Mouse (Mus musculus) gastrocnemius, postnatal 14 days (tissue): ENCODE measurements at regions not wholly inside any gene's neighbourhood (a gene's known extent, or its start where the extent isn't known, plus 50 kb on each side); places are given as distances from the start of the nearest gene placed in this dataset.

Experiments used
- DNase-seq: peaks from one replicate; pipeline ENCODE4 v3.0.0; 2021; ENCODE audit warnings: mixed read lengths
- intact Hi-C: fragments of 180-260 bp; cut with DNase I; formaldehyde crosslinking; loops from one replicate; pipeline ENCODE4 v1.15.1; 2025; ENCODE audit warnings: low total_unique reads

DNA sequence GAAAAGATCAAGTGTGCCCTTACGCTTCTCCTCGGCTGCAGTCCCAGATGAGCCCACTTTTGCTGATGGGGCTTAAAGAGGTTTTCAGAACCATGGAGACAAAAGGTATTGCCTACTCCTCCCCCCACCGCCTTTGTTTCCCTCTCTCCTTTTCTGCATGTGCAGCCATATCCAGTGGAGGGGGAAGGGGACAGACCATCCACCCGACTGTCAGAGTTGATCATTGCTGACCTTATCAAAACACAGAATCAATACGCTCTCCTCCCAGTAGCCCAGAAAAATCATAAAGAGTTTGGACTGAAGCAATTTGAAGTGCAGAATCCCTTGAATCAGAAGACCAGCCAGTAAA is 159.9 kb upstream of the Ppp2r3a start:
- intact Hi-C loops = no loop called here
- DNase-seq = no peak

DNA sequence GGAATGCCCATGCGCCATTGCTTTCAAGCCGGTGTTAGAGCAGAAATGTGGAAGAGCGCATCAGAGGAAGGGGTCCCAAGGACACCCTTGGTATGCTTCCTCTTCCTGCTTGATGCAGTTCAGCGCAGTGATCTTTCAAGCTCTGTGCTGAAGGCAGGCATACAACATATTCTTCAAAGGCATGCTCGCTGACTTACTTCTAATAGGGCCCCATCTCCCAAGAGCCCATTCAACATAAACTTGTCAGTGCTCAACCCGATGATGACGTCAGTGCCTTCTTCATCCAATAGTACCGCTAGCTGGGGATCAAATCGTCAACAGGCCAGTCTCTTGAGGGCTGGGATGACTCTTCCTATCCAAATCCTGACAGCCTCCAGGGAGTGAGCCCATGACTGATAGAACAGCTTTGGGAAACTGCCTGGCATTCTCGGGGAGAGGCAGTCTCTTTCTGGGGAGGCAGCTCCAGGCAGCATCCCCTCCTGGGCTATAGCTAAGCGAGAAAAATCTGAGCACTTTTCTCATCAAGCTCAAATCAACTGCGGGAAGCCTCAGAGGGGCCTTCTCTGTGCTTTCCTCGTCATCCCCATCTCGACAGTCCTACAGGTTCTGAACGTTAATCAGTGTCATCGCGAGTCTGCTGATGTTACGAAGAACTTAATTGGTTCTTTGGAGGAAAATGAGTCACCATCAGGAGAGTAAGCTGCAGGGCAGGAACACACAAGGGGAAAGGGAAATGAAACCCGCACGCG is 159.4 kb upstream of the Ppp2r3a start:
- DNase-seq = no peak
- intact Hi-C loops = no loop called here

DNA sequence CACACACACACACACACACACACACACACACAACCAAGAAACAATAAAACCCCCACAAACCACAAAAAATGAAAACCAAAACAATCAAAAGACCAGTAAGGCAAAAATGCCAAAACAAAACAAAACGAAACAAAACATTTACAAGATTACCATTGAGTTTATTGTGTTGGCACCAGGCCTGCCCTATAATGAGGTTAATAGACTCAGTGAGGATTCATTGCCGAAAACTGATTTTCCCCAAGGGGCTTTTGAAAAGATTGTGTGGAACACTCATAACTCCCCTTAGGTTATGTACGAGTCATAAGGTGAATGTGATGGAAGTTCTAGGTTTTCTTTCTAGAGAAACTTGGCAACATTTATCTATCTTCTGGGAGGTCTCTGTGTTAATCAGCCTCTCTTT is 158.8 kb upstream of the Ppp2r3a start:
- intact Hi-C loops = no loop called here

DNA sequence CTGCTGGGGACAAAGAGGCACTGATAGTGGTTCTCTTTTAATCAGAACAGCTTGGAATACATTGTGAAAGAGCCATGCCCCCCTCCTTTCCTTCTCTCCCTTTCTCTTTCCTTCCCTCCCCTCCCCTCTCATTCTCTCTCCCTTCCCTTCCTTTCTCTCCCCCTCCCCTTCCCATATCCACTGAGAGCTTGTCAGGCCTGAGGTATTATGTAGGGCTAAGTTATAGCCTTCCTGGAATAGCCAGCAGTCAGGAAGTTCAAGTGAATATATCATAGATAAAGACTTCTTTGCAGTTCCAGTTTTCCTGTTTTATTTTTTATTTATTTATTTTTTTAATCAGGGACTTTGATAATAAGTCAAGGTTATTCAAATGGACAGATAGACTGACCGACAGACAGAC is 156.5 kb upstream of the Ppp2r3a start:
- no peak for DNase-seq
- intact Hi-C loops = no loop called here

More for the DNA sequence above, 158.8 kb upstream of the Ppp2r3a start:
- DNase-seq = no peak

DNA sequence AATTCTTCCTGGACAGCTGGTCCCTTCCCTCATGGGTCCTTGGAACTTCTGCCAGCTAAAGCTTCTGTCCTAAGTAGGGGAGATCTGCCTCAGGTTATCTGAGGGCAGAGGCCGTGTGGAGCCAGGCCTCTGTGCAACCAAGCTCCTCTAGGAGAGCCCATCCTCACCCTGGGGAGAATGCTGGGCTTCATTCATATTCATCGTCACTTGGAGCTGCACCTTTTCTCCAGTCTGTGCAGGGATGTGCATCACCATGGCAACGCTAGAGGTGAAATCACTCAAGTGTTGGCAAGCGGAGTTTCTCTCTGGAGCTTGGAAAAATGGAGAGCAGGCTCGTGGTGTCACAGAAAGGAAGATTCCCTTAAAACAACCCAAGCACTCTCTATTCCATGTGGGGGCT is 155.5 kb upstream of the Ppp2r3a start:
- DNase-seq = no peak
- intact Hi-C loops = no loop called here

DNA sequence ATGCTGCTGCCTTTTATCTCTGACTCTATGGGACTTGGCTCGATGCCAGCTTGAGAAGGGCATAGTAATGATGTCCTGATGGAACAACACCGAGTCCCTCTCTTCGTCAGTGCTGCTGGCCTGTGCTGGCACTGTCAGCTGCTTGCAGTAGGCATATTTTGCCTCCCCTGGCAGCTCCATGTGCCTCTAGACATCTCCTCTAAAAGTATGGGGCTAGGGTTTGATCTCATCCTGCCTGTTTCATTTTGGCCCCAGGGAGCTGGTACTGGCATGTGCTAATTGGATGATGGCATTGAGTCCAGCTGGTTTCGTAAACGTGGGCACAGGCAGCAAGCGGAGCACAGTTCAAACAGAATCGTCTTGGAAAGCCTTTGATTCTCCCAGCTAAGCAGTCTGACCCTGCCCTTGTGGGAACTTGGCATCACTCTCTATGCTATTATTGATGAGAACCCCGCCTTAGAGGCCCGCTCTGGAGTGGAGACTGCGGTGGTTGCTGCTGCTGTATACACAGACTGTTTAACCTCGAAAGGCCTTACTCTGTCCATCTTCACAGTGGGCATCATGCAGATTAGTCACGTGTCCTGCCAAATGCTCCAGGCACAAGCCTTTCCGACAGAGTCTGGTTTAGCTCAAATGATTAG is 153.0 kb upstream of the Ppp2r3a start:
- DNase-seq = no peak
- intact Hi-C loops = no loop called here

DNA sequence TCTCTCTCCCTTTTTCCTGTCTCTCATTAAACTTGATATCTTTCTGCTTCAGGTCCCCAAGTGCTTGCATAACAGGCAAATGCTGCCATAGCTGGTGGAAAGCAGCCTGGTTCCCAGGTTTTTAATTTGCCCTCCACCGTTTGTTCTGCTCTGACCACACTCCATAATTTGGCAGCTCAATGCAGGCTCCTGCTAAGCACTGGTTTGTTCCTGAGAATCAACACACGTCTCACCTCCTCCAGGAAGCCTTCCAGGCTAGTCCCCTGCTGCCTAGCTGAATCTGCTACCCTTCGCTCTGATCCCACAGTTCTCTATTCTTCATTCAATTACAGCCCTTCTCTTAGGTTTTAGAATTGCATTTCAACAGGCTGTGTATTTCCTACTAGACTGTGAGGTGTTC is 152.4 kb upstream of the Ppp2r3a start:
- intact Hi-C loops = no loop called here

DNA sequence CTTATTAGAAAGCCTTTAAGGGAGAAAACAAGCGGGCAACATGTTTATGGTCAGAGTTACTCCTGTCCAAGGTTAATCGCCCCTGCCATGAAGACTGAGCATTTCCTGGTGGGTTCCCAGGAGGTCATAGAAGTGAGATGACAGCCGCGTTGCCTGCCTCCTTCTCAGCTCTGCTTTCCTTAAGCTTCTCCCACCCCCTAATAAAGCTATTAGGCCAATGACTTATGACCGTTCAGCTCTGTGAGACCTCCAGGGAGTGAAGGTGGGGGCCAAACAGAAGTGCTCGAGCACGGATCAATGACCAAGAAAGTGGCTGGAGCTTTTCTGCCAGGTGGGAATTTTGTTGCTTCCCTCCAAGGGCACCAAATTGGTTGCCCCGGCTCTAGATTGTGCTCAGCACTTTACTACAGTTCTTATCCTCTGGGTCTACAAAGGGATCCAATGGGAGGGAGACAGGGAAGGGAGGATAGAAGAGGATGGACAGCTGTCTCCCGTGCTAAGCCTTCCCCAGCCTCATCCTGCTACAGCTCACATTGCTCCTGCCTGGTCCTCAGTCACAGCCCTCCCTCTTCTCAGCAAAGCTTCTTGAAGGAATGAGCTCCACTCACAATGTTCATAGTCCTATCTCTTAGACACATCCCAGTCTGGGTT is 151.1 kb upstream of the Ppp2r3a start:
- intact Hi-C loops = no loop called here

More for the DNA sequence above, 152.4 kb upstream of the Ppp2r3a start:
- no peak for DNase-seq

DNA sequence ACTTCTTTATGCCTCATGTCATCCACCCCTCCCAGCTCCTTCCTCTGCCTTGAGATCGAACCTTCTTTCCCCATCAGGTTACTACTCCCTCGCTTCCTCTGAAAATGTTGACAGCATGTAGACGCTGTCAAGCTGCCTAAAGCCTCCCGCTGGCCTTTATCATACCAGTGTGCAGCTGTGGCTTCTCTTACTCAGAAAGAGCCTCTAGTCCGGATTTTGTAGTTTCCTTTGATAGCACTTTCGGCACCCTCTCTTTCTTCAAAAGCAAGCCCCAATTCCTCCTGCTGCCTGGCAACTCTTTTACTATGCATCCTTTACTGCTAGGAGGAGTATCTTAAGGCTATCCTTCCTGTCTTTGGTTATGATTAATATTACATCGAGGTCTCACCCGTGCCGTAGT is 149.8 kb upstream of the Ppp2r3a start:
- no peak for DNase-seq
- intact Hi-C loops = no loop called here

More for the DNA sequence above, 151.1 kb upstream of the Ppp2r3a start:
- no peak for DNase-seq

DNA sequence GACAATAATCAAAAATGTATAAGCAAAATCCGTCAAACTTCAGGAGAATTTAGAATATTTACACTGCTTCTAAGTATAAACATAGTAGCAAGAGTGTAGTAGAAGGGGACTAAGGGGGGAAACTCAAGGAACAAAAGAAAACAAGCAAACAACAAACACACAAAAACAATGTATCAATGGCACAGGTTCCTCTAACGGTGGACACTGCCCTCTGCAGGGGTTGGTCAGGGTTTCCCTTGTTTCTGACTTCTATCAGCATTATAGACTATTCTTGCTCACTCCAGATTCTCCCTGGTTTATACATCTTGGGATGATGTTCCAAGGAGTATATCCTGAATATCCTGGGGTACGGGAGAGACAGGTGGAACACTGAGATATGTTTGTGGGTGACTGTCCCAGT is 147.3 kb upstream of the Ppp2r3a start:
- DNase-seq = no peak
- intact Hi-C loops = loop anchor here (10.0 kb wide), 1 partner anchor 84 kb away; no protein-coding TSS in a partner anchor

DNA sequence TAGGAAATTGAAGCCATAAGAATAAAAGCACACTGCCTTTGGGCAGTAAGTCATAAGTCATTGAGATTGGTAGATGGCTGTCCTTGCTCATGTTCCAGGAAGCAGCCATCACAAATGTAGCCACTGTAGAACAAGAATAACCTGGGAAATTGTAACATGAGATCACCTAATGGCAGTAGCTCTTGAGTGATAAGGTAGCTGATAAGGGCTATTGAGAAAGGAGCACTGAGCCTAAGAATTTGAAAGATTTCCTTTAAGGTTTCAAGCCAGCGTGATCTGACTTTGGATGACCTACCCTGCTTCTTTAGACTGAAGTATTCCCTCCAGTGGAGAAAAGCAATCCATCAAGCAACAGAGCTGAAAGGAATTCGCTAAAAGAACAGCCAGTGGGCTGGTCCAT is 117.8 kb upstream of the Ppp2r3a start:
- DNase-seq = no peak
- intact Hi-C loops = no loop called here

DNA sequence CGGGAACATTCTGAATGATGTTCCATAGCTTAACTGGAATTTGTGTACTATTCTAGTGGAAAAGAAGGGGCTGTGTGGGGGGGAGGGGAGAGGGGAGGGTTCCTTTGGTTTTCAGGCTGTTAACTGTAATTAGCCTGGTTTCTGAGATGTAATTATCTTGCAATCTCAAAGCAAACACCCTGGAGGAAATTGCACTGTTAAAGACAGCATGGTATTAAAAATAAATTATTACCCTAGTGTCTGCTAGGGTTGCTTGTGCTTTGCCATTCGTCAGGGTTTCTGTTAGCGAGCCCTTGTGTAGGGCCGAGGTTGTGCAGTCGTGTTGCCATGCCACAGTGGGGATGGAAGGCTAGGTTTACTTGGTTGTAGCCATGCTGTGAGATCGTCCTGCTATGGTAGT is 105.0 kb upstream of the Ppp2r3a start:
- intact Hi-C loops = no loop called here
- DNase-seq = no peak

DNA sequence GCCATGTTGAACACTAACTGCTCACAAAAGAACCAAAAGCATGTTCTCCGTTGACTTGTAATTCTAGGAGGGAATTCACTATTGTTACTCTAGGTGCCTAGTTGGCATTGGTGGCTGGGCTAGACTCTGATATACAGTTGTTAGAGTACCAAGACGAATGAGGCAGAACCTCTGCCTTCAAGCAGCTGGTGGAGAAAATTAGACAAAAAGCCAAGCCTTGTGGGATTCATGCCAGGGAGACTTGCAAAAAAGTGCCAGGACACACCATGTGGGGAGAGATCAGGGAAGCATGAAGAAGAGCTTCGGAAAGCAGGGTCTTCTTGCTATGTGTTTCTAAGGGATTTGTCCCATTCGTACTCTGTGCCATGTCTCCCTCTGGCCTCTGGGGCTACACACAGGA is 97.2 kb upstream of the Ppp2r3a start:
- intact Hi-C loops = no loop called here
- no peak for DNase-seq

DNA sequence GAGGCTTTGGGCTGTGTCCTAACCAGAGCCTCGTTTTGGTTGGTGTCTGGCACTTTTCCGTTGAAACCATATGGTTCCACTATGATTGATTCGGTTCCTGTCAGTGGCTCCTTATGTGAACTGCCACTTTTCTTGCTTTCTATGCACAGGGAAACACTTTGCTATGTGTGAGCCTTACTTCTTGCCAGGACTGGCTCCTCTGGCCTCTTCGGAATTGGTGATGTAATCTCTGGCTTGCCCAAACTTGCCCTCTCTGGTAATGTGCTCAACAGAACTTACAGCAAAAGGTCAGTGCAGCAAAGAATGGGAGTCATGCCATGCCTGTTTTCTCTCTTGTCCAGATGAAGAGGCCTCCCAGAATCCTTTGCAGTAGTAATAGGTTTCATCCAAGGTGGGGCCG is 91.3 kb upstream of the Ppp2r3a start:
- intact Hi-C loops = no loop called here
- no peak for DNase-seq

DNA sequence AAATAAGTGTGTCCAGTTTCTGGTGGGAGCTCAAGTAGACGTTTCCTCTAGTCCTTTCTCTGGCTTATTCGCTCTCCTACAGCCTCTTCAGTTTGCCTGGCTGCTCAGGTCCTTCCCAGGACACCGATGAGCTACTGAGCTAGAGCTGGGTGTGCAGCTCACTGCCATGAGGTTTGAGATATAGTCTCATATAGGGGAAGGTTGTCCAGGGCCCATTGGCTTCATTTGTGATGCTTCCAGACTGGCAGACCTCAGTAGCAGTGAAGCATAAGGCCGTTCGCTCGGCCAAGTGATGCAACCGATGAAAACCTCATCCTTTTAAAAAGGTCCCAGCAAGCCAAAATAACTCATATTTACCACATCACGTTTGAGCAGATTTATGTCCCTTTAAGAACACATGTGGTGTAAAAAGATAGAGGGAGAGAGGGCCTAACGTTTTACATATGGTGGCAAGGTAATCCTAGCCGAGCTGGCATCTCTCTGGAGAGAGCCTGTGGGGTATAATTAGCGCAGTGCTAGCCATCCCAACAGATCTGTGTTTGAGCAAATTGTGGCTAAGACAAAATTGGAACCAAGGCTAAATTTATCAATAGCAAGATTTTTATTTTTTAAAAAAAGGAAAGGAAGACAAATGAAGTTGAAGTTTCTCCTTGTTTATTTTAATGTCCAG is 89.3 kb upstream of the Ppp2r3a start:
- DNase-seq = no peak
- intact Hi-C loops = no loop called here

DNA sequence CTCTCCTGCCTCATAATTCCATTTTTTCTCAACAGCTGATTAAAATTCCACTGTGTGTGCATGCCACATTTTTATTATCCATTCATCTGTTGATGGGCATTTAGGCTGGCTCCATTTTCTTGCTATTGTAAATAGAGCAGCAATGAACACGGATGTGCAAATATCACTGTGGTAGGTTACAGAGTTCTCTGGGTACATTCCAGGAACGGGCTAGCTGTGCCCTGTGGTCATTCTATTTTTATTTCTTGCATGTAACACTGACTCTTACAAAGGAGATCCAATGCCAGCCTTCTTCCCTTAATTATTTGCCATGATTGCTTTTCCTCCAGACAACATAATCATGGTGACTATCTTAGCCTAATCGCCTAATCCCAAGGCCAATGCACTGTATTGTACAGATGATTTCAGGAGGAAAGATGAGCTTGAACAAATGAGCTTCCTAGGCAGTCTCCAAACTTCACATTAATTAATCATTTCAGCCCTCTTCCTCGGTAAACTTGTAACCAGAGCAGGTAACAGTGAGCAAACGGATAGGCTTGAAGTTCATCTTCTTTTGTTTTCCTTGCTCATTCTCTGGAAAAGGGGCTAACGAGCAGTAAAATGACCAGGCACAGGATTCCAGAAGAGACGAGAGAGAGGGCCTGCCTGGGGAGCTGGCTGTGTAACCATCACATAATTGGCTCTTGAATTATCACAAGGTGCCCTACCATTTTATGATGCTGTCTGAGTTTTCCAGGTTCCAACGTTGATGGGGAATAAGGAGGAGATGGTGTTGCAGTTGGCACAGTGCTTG is 77.6 kb upstream of the Ppp2r3a start:
- no peak for DNase-seq
- intact Hi-C loops = loop anchor here (10.0 kb wide), 1 partner anchor 356 kb away; no protein-coding TSS in a partner anchor

DNA sequence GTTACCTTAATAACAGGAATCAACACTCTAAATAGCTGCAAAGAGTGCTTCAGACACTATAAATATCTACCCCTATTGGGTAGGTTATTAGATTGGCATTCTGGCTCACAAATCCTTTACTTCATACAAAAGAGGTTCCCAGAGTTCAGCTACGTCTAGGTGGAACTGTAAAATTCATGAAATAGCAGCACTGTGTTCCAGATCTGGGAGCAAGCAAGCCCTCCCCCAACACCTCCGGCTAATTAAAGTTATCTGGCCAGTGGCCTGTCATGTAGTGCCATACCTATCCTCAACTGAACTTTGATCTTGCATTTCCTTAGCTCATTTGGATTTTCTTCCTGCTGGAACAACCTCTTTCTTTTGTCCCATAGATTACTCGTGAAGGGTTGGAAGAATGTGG is 75.4 kb upstream of the Ppp2r3a start:
- no peak for DNase-seq
- intact Hi-C loops = loop anchor here (10.0 kb wide), 1 partner anchor 358 kb away; no protein-coding TSS in a partner anchor

DNA sequence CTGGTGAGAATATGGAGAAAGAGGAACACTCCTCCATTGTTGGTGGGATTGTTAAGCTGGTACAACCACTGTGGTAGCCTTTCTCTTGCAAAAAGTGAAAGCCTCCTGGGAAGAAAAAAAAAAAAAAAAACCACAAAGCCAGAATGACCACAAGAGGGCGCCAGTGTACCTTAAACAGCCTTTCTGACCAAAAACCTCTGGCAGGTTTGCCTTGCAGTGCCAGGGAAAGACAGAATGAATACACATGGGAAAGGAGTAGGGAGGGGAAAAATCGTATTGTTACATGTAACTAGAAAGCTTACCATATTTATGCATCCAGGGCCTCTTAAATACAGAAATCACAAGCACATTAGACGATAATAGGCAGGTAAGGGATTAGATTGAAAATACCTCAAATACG is 62.4 kb upstream of the Ppp2r3a start:
- peak; percentile 53 for DNase-seq
- intact Hi-C loops = loop anchor here (10.0 kb wide), 1 partner anchor 81 kb away; no protein-coding TSS in a partner anchor

DNA sequence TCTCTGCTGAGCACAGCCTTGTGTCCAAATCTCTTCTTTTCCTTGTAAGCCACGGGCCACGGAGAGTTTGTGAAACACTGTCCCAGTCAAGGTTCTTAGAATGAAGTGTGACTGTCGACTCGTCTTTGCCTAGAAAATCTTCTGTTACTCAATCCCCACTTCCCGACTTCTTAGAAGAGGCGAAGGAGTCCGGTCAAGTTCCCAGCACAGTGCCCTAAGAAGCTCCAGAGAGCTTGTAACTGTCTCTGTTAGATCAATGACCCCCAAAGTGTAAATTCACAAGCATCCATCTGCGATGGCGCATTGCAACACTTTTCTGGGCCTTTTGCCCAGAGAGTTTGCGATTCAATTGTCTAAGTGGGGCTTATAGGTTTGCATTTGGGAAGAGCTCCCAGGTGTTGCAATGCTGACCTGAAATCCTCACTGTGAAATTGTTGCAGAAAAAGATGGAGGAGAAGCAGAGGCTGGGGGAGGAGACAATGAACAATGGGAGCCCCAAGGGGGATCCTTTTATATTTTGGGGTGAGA is 54.9 kb upstream of the Ppp2r3a start:
- intact Hi-C loops = loop anchor here (10.0 kb wide), 1 partner anchor 1048 kb away; the partner anchor contains the start of gene Ephb1
- no peak for DNase-seq
